Mouse (Mus musculus): Measurements from ENCODE around the gene Myo1d. TPM values are rescaled to one million over a fixed set of nuclear protein-coding genes. Genes with fewer than 3 reads are reported as not detected.

Gene Myo1d
- total and polyA plus RNA-seq, 2 experiments from 2014 or later = 1.8 to 2.5 TPM

DNA sequence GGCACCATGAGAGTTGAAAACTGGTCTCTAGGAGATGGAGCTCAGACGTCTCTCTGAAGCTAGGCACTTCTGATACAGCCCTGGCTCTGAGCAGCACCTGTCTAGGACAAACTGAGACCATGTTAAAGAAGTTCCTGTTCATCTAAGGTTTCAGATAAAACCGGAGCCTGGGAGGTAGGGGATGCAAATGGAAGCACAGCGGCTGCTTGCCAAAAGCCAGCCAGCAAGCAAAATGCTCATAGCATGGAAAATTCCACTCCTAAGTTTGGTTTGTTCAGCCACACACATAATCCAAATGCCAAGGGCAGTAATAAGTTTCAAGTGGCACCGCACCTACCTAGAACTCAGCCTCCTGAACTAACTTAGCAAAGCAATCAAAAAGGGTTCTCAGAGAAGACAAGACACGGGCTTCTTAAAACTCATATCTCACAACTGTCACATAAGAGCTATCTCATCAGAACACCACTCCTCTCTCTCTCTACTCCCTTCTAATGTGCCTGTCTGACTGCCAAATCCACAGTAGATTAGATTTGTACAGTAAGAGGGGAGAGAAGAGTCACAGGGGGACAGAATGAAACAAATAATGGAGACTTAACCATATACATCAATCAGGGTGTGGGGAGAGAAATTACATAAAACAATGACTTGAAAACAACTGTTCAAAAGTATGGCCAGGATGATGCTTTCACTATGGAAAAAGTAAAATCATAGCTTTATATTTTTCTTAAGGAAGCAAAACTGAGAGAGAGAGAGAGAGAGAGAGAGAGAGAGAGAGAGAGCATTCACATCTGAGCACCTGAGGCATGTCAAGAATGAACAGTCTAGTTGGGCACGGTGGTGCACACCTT, 13.1 kb downstream of the Myo1d start:
- Histone ChIP-seq H3K4me1 (ENCODE audit: insufficient read depth, low read length) (no peaks in the 10 kb centered on the region), H3K9ac (replicated peaks; ENCODE audit: low read length, poor library complexity, severe bottlenecking) (no peak overlapping the region), H3K9me3 (ENCODE audit: low read length) (no peaks in the 10 kb centered on the region), H3K27ac (ENCODE audit: low read depth, low read length) (no peak overlapping the region), H3K27me3 (ENCODE audit: insufficient read depth, low read length) (no peaks in the 10 kb centered on the region), H3K4me2 (ENCODE audit: low read depth, low read length, poor library complexity, severe bottlenecking) (no peak overlapping the region), H3K36me3 (ENCODE audit: insufficient read depth, low read length) (no peaks in the 10 kb centered on the region), H3K4me3 (ENCODE audit: low read depth, low read length) (no peak overlapping the region)
- no peak for ATAC-seq (ENCODE audit: low FRiP score)
- no peak for DNase-seq (ENCODE audit: low spot score)
- 91% methylated on average over 6 of the region's 6 CpGs for WGBS
- TF ChIP-seq CTCF (IDR thresholded peaks at IDR 0.05) = no peak

DNA sequence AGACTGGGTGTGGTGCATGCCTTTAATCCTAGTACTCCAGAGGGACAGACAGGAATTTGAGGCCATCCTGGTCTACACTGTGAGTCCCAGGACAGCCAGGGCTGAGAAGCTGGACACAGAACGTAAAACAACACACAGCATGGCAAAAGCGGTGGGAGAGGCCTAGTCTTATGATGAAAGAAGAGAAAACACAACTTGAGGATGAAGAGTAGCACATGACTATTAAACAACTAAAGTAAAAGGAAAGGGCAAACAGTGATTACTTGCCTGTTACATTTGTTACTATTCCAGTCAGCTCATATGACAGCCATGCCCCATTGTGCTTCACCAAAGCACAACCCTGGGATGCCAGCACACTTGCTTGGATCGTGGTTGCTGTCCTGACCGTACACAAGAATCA, 13.8 kb downstream of the Myo1d start:
- Histone ChIP-seq H3K9me3 (ENCODE audit: low read length) (no peaks in the 10 kb centered on the region), H3K27ac (ENCODE audit: low read depth, low read length) (no peak overlapping the region), H3K4me3 (ENCODE audit: low read depth, low read length) (no peak overlapping the region), H3K27me3 (ENCODE audit: insufficient read depth, low read length) (no peaks in the 10 kb centered on the region), H3K4me1 (ENCODE audit: insufficient read depth, low read length) (no peaks in the 10 kb centered on the region), H3K9ac (replicated peaks; ENCODE audit: low read length, poor library complexity, severe bottlenecking) (no peak overlapping the region), H3K36me3 (ENCODE audit: insufficient read depth, low read length) (no peaks in the 10 kb centered on the region), H3K4me2 (ENCODE audit: low read depth, low read length, poor library complexity, severe bottlenecking) (no peak overlapping the region)
- no peak for ATAC-seq (ENCODE audit: low FRiP score)
- WGBS = 82% methylated on average over 4 of the region's 4 CpGs
- DNase-seq (ENCODE audit: low spot score) = no peak
- no peak for TF ChIP-seq CTCF (IDR thresholded peaks at IDR 0.05)

DNA sequence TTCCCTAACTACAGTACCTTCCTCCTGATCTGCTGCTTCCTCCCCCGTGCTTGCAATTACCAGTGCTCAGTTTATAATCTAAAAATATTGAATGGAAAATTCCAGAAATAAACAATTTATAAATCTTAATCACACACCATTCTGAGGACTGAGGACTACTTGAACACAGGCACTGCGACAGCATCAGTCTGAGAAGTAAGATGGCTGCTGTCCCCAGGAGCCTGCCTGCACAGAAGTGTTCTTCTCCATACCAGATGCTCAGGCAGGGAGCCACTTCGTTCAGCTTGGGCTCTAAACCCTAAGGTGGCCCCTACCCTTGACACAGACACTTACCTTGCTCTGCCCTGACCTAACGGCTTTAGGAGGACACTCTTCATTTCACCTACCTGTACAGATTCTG, 17.8 kb downstream of the Myo1d start:
- no peaks in the 10 kb centered on the region for H3K9me3 ChIP-seq (ENCODE audit: low read length)
- no peak overlapping the region for H3K4me3 ChIP-seq (ENCODE audit: low read depth, low read length)
- no peaks in the 10 kb centered on the region for H3K27me3 ChIP-seq (ENCODE audit: insufficient read depth, low read length)
- no peak overlapping the region for H3K9ac ChIP-seq (replicated peaks; ENCODE audit: low read length, poor library complexity, severe bottlenecking)
- no peaks in the 10 kb centered on the region for H3K36me3 ChIP-seq (ENCODE audit: insufficient read depth, low read length)
- H3K4me2 ChIP-seq (ENCODE audit: low read depth, low read length, poor library complexity, severe bottlenecking) = no peak overlapping the region
- ATAC-seq (ENCODE audit: low FRiP score) = no peak
- no peak overlapping the region for H3K27ac ChIP-seq (ENCODE audit: low read depth, low read length)
- WGBS = 80% methylated on average over 4 of the region's 4 CpGs
- no peak for DNase-seq (ENCODE audit: low spot score)
- no peak for TF ChIP-seq CTCF (IDR thresholded peaks at IDR 0.05)
- no peaks in the 10 kb centered on the region for H3K4me1 ChIP-seq (ENCODE audit: insufficient read depth, low read length)

DNA sequence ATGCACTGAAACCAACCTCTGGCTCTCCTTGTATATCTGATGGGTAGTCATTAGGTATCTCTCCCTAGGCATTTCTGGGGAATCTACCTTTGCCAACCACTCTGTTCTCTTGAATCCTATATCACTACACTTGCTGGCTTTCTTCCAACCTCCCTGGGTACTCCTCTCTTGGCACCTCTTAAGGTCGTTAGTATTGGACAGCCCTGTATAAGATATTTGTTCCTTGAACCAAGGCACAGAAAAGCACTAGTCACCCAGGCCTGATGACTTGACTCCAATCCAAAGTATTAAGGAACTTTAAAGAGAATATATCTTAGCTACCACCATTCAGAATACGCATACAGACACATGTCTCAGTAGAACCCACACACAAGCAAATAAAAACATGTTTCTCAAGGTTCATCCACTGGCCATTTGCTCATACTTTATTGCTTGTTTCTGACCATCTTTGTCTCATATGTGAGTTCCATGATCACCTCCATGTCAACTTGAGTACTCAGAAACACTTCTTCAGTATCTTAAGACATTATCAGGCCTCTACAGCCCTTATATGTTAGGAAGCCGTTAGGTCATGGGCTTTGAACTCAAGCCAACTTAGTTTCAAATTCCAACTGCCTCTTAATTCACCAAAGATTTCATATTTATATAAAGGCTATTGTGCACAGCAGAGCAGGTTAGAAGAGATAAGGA, 18.4 kb downstream of the Myo1d start:
- Histone ChIP-seq H3K27me3 (ENCODE audit: insufficient read depth, low read length) (no peaks in the 10 kb centered on the region), H3K36me3 (ENCODE audit: insufficient read depth, low read length) (no peaks in the 10 kb centered on the region), H3K27ac (ENCODE audit: low read depth, low read length) (no peak overlapping the region), H3K9me3 (ENCODE audit: low read length) (no peaks in the 10 kb centered on the region), H3K4me1 (ENCODE audit: insufficient read depth, low read length) (no peaks in the 10 kb centered on the region), H3K4me3 (ENCODE audit: low read depth, low read length) (no peak overlapping the region), H3K9ac (replicated peaks; ENCODE audit: low read length, poor library complexity, severe bottlenecking) (no peak overlapping the region), H3K4me2 (ENCODE audit: low read depth, low read length, poor library complexity, severe bottlenecking) (no peak overlapping the region)
- DNase-seq (ENCODE audit: low spot score) (no peak), ATAC-seq (ENCODE audit: low FRiP score) (no peak)
- 88% methylated on average over 3 of the region's 3 CpGs for WGBS
- no peak for TF ChIP-seq CTCF (IDR thresholded peaks at IDR 0.05)

DNA sequence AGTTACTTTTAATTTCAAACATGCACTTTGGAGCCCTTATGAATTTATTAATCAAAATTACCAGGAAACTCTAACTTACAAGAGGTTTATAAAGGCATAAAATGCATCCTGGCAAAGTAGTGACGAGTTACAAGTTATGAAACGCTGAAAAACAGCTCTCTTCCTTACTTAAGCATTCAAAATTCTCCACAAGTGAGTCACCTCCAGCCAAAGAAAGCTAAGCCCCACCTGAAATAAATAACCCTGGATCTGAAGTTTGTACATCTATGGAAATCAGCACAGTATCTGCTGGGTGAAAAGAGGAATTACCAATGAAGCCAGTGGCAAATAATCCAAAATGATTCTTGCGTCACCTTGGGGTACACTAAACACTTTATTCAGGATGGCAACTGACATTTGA, 20.8 kb downstream of the Myo1d start:
- H3K27ac ChIP-seq (ENCODE audit: low read depth, low read length) = no peak overlapping the region
- no peak overlapping the region for H3K4me3 ChIP-seq (ENCODE audit: low read depth, low read length)
- DNase-seq (ENCODE audit: low spot score) = no peak
- no peaks in the 10 kb centered on the region for H3K27me3 ChIP-seq (ENCODE audit: insufficient read depth, low read length)
- H3K4me2 ChIP-seq (ENCODE audit: low read depth, low read length, poor library complexity, severe bottlenecking) = no peak overlapping the region
- H3K9me3 ChIP-seq (ENCODE audit: low read length) = no peaks in the 10 kb centered on the region
- no peaks in the 10 kb centered on the region for H3K36me3 ChIP-seq (ENCODE audit: insufficient read depth, low read length)
- H3K9ac ChIP-seq (replicated peaks; ENCODE audit: low read length, poor library complexity, severe bottlenecking) = no peak overlapping the region
- WGBS = 91% methylated on average over 3 of the region's 3 CpGs
- ATAC-seq (ENCODE audit: low FRiP score) = no peak
- TF ChIP-seq CTCF (IDR thresholded peaks at IDR 0.05) = no peak
- H3K4me1 ChIP-seq (ENCODE audit: insufficient read depth, low read length) = no peaks in the 10 kb centered on the region

DNA sequence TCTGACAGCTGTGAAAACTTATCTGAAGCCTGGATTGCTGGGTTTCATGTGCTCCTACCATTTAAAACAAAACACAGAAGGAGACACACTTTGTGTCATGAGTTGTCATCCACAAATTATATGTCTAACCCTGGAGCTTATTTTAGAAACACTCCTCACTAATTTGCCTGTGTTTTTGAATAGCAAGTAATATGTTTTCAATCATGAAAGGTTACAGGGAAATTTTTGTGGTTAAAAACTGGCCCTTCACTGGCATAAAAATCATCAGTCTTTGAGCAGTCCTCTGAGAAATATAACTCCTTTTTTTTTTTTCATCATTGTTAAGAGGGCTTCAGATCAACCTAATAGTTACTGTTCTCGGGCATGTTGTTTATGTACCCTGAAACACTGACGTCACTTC, 25.6 kb downstream of the Myo1d start:
- Histone ChIP-seq H3K4me3 (ENCODE audit: low read depth, low read length) (no peak overlapping the region), H3K27me3 (ENCODE audit: insufficient read depth, low read length) (no peaks in the 10 kb centered on the region), H3K4me2 (ENCODE audit: low read depth, low read length, poor library complexity, severe bottlenecking) (no peak overlapping the region), H3K9me3 (ENCODE audit: low read length) (no peaks in the 10 kb centered on the region), H3K27ac (ENCODE audit: low read depth, low read length) (no peak overlapping the region), H3K36me3 (ENCODE audit: insufficient read depth, low read length) (no peaks in the 10 kb centered on the region), H3K9ac (replicated peaks; ENCODE audit: low read length, poor library complexity, severe bottlenecking) (no peak overlapping the region), H3K4me1 (ENCODE audit: insufficient read depth, low read length) (no peaks in the 10 kb centered on the region)
- ATAC-seq (ENCODE audit: low FRiP score) (no peak), DNase-seq (ENCODE audit: low spot score) (no peak)
- WGBS = 82% methylated on average over 2 of the region's 2 CpGs
- no peak for TF ChIP-seq CTCF (IDR thresholded peaks at IDR 0.05)

All from midbrain, postnatal 0 days (tissue).